Mouse (Mus musculus): Measurements from ENCODE around the gene Tll1. TPM values are rescaled to one million over a fixed set of nuclear protein-coding genes. Genes with fewer than 3 reads are reported as not detected.
"Not testable (repeated sequence)": the region's sequence is repeated elsewhere in the genome, so short reads cannot be mapped to it uniquely, and the experiment has no call there.

Gene Tll1
- polyA plus RNA-seq, 1 experiment from 2014 or later: 1.4 TPM

DNA sequence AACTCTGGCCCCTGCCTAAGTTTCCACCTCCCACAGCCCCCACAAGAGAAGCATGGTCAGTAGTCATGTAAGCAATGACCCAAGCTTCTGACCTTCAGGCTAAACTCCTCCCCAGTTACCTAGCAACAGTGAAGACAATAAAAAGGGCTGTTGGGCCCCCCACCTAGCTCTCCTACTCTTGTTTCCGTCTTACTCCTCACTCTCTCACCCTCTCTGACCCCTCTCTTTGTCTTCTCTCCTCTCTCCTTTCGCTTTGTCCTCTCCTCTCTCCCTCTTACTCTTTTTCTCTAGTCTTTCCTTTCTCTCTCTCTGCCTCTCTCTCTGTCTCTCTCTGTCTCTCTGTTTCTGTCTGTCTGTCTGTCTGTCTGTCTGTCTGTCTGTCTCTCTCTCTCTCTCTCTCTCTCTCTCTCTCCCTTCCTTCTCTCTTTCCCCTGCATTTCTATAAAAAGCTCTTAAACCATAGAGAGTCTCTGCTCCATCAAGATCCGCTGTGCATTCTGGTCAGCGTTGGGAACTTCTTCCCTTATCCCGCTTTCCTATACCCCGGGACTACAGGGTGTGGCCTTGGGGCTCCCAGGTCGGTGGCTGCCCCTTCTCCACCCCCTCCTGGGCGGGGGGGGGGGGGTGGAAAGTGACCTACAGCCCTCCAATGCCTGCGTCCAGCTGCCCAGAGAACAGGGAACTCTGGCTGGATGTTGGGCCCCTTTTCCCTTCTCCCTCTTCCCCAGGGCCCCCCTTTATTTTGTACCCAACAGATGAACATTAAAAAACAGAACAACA lies 235.3 kb downstream of the Tll1 start:
- 35% methylated on average over 9 of the region's 9 CpGs for WGBS
- not testable (repeated sequence) for H3K4me2 ChIP-seq; H3K4me3 ChIP-seq; H3K27me3 ChIP-seq (replicated peaks); ATAC-seq (ENCODE audit: extremely low read depth, insufficient number of reproducible peaks, low FRiP score, low TSS enrichment); H3K27ac ChIP-seq (replicated peaks); H3K9ac ChIP-seq; H3K36me3 ChIP-seq; H3K9me3 ChIP-seq; H3K4me1 ChIP-seq
